Mouse (Mus musculus) adrenal gland, adult 10 weeks (tissue): ENCODE measurements around the gene Dbndd1. TPM values are rescaled to one million over a fixed set of nuclear protein-coding genes. Genes with fewer than 3 reads are reported as not detected.

Experiments used
- polyA plus RNA-seq: library from polyadenylated mRNA; stranded (reverse); fragments of 350-450 nt; fragmentation: Illumina TruSeq; extraction: RNeasy Lipid Tissue Mini Kit (QIAGEN cat#74804); gene quantifications from one replicate; pipeline ENCODE4 v1.2.3, GENCODE M21; 2014; ENCODE audit warnings: low read depth, low replicate concordance

Gene Dbndd1
- polyA plus RNA-seq, result not detected

DNA sequence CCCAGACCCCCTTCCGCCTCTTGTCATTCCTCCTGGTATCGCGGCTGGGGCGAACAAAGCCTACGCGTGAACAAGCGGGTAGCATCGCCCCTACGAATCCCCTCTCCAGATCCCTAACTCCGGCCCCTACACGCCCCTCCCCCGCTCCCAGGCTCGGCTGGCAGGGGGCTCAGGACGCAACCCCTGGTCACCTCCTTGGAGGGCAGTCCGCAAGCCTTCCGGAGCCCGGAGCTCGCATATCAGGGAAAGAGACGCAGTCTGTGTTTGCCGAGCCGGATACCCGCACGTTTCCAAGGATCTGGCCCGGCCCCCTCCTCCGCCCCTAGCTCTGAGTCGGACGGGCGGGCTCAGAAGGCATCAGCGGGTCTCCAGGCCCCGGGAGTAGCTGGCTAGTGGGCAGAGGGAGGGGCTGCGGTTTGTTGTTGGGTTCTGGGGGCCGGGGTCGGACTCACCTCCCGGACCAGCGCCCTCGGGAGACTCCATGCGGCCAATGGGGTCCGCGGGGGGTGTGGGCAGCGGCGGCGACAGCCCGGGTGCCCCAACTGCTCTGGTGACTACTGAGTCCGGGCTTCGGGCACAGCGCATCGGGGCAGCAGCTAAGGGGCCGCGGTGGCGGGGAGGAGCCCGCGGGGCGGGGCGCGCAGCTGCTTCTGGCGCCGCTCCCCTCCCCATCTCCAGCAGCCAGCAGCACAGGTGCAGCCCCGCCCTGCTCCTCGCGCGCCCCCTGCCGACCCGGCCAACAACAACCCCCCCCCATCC is at the start of gene Dbndd1:
TSS of gene Dbndd1 (minus strand) at position 683 of the 759 bp plus-strand sequence.

DNA sequence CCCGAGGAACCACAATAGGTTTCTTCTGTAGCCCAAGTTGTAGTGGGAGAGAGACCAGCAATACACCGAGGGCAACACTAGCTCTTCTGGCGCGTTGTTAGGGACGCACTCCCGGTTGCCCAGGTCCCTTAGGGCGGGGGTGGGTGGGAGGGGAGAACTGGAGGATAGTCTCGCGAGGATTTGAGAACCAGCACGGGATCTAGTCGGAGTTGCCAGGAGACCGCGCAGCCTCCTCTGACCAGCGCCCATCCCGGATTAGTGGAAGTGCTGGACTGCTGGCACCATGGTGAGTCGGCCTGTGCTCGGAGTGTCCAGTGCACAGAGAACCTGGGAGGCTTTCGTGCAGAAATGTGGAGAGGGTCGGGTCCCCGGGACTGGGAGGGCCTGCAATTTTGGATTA is 3.4 kb upstream of the Dbndd1 start, which contains the start of gene Gas8:
TSS of gene Gas8 (plus strand) at position 168 of the 400 bp plus-strand sequence.

DNA sequence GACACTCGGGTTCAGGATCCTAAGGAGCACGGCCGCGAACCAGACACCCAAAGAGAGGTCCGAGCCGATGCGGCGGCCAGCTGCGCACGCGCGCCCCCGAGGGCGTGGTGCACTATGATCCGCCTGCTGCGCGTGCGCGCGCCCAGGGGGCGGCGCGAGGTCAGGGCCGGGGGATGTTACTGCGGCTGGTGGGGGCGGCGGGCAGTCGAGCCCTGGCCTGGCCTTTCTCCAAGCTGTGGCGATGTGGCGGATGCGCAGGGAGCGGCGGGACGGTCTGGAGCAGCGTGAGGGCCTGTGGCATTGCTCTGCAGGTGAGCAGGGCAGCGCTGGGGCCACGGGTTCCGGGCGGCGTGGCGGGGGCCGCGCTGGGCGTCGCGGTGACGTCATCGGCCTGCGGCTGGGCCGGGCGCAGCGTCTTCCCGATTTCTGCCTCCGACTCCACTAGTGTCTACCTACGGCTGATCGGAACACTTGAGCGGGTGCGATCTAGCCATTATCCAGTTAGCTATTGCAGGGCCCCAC is 37.5 kb downstream of the Dbndd1 start, which contains the start of gene Afg3l1:
TSS of gene Afg3l1 (plus strand) at position 167 of the 522 bp plus-strand sequence.

Other genes with a start within 250 kb of the Dbndd1 start
- not detected for gene Fanca, start 196.9 kb downstream of the Dbndd1 start, polyA plus RNA-seq
- gene Spire2, start 182.8 kb downstream of the Dbndd1 start, polyA plus RNA-seq, result not detected
- gene Tcf25, start 141.7 kb downstream of the Dbndd1 start, polyA plus RNA-seq, result 246 TPM
- gene Mc1r, start 108.4 kb downstream of the Dbndd1 start, polyA plus RNA-seq, result not detected
- 0.52 TPM for gene Tubb3, start 104.0 kb downstream of the Dbndd1 start, polyA plus RNA-seq
- 3.0 TPM for gene Def8, start 91.9 kb downstream of the Dbndd1 start, polyA plus RNA-seq
- 13.5 TPM for gene Afg3l1, start 37.6 kb downstream of the Dbndd1 start, polyA plus RNA-seq
- gene Gas8, start 3.4 kb upstream of the Dbndd1 start, polyA plus RNA-seq, result 0.87 TPM
- 46.7 TPM for gene Rhou, start 138.5 kb upstream of the Dbndd1 start, polyA plus RNA-seq